Mouse (Mus musculus) brain, embryonic 14.5 days (tissue): ENCODE data around the gene C1qtnf5.

ENCODE experiments used
- CTCF ChIP-seq: fragments of 200-500 bp; IDR thresholded peaks from 2 replicates; pipeline ENCODE4 v1.5.1; 2012; ENCODE audit warnings: inconsistent platforms, mild to moderate bottlenecking, moderate library complexity, borderline replicate concordance; ENCODE audit not compliant: insufficient read depth, insufficient read length; ENCODE audit errors: extremely low read depth
- POLR2A ChIP-seq: fragments of 200-500 bp; IDR thresholded peaks from 2 replicates; pipeline ENCODE4 v1.6.1; 2012; ENCODE audit warnings: mild to moderate bottlenecking, inconsistent platforms, borderline replicate concordance; ENCODE audit not compliant: poor library complexity, insufficient read depth, insufficient read length, severe bottlenecking; ENCODE audit errors: extremely low read depth

- no peak for TF ChIP-seq CTCF
- TF ChIP-seq POLR2A, result no peak
Measured at GRCm38 (mm10) chr9:44132200-44132599, 25.2 kb downstream of the C1qtnf5 start.
